9 mouse cellular contexts compared by ENCODE assay signal in the genomic region with DNA sequence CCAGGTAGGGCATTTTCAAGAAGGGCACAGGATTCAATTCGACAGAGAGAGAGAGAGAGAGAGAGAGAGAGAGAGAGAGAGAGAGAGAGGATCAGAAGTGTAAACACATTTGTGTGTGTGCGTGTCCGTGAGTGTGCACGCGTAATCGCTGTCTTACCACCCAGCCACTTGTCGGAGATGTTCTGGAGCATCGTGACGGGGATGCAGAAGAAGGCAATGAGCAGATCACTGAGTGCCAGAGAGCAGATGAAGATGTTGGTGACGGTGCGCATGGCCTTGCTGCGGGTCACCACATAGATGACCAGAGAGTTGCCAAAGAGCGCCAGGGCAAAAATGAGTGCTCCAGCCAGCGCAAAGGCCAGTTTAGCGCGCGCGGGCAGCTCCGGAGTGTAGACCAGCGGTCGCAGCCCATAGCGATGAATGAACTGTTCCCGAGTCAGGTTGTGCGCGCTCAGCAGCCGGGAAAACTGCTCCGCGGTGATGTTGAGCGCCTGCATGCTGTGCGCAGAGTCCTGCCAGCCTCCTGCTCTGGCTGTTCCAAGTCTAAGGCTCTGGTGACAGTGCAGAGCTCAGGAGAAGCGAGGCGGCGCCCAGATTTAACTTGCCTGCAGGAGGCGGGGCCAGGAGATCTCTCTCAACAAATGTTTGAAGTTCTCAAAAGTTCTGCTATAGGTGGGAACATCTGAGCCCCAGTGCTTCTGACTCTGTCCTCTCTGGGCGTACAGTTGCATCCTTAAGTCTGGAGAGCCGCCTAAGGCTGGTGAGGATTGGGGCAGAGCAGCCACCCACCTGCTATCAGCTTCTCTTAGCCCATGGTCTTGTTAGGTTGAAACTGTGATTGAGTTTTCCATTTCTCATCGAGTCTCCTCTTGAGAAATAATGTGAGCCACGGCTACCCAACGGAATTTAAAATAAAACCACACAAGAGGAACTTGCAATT. TPM values are rescaled to one million over a fixed set of nuclear protein-coding genes. Genes with fewer than 3 reads are reported as not detected.
DNase-seq lines count a peak whose midpoint lies in the region; ATAC-seq and TF ChIP-seq lines count a peak whose summit lies in the region.
"Had no signal": no experiment of that assay in that cellular context is flagged by ENCODE, and none has a peak within 500 bp of the region (broad histone marks: within the 10 kb centered on the region; RNA-seq: fewer than 3 reads in every experiment).

Gene Qrfpr (minus strand): TSS at position 571 of the 940 bp plus-strand sequence.

- no peak for TF ChIP-seq POLR2A in cerebellum, adult 2 months (IDR thresholded peaks at IDR 0.05; ENCODE audit: borderline replicate concordance, insufficient read depth, low read length)

- WGBS in heart, postnatal 0 days = 11% methylated on average over 39 of the region's 39 CpGs
- 7% methylated on average over 39 of the region's 39 CpGs for WGBS in forebrain, postnatal 0 days
- WGBS in midbrain, embryonic 10.5 days = 8% methylated on average over 39 of the region's 39 CpGs
- 8% methylated on average over 39 of the region's 39 CpGs for WGBS in cerebellum, adult 2 months

- H3K27ac ChIP-seq in heart, postnatal 0 days (ENCODE audit: low read depth) = no peak within 1 kb of the TSS
- H3K27ac ChIP-seq in forebrain, postnatal 0 days (ENCODE audit: low read depth, low read length) = no peak within 1 kb of the TSS
- no peak within 1 kb of the TSS for H3K27ac ChIP-seq in midbrain, embryonic 10.5 days (replicated peaks)
- H3K27ac ChIP-seq in cerebellum, adult 2 months (ENCODE audit: insufficient read depth, low read length) = no peak within 1 kb of the TSS

- H3K36me3 ChIP-seq in heart, postnatal 0 days (replicated peaks; ENCODE audit: control insufficient read depth, insufficient read depth, low read length) = no peaks in the 10 kb centered on the region
- no peaks in the 10 kb centered on the region for H3K36me3 ChIP-seq in forebrain, postnatal 0 days (ENCODE audit: insufficient read depth)
- no peaks in the 10 kb centered on the region for H3K36me3 ChIP-seq in midbrain, embryonic 10.5 days

- no peaks in the 10 kb centered on the region for H3K4me1 ChIP-seq in heart, postnatal 0 days (ENCODE audit: control insufficient read depth, insufficient read depth)
- H3K4me1 ChIP-seq in forebrain, postnatal 0 days (ENCODE audit: insufficient read depth) = no peaks in the 10 kb centered on the region
- H3K4me1 ChIP-seq in midbrain, embryonic 10.5 days = peaks cover 9% of the 10 kb centered on the region
- H3K4me1 ChIP-seq in cerebellum, adult 2 months (ENCODE audit: control insufficient read depth, insufficient read depth, low read length) = no peaks in the 10 kb centered on the region

- peak within 1 kb of the TSS; percentile 30 for H3K4me3 ChIP-seq in heart, postnatal 0 days (ENCODE audit: low read depth, low read length)
- peak within 1 kb of the TSS; percentile 35 for H3K4me3 ChIP-seq in forebrain, postnatal 0 days (ENCODE audit: low read depth, low read length)
- H3K4me3 ChIP-seq in midbrain, embryonic 10.5 days = peak within 1 kb of the TSS; percentile 53
- no peak within 1 kb of the TSS for H3K4me3 ChIP-seq in cerebellum, adult 2 months (replicated peaks; ENCODE audit: insufficient read depth, low read depth, low read length)

- no peak for TF ChIP-seq EP300 in heart, postnatal 0 days (IDR thresholded peaks at IDR 0.05; ENCODE audit: low read depth)

- DNase-seq in heart, postnatal 0 days (ENCODE audit: low spot score) = no peak
- DNase-seq in heart, adult 9 months (ENCODE audit: low spot score in 2 of 2) = no peak
- DNase-seq in adrenal gland, postnatal 36 days = peak; percentile 5 to 7
- DNase-seq in forebrain, postnatal 0 days = peak; percentile 33
- peak; percentile 44 for DNase-seq in midbrain, embryonic 10.5 days (ENCODE audit: low spot score)
- DNase-seq in yolk sac, embryonic 10.5 days (ENCODE audit: low spot score) = peak; percentile 15
- no peak for DNase-seq in cerebellum, adult 2 months
- DNase-seq in natural killer cell, adult 2 months (ENCODE audit: low spot score in 2 of 2) = no peak

- peak within 1 kb of the TSS; percentile 55 for H3K4me2 ChIP-seq in heart, postnatal 0 days (ENCODE audit: low read depth, low read length)
- peak within 1 kb of the TSS; percentile 69 for H3K4me2 ChIP-seq in forebrain, postnatal 0 days (ENCODE audit: low read depth)

- no peaks in the 10 kb centered on the region for H3K9me3 ChIP-seq in heart, postnatal 0 days (replicated peaks; ENCODE audit: control insufficient read depth, low read length)
- no peaks in the 10 kb centered on the region for H3K9me3 ChIP-seq in forebrain, postnatal 0 days (ENCODE audit: low read length)
- no peaks in the 10 kb centered on the region for H3K9me3 ChIP-seq in midbrain, embryonic 10.5 days (replicated peaks)

- no peak for TF ChIP-seq CTCF in heart, postnatal 0 days (IDR thresholded peaks at IDR 0.05; ENCODE audit: low read depth)
- no peak for TF ChIP-seq CTCF in forebrain, postnatal 0 days (IDR thresholded peaks at IDR 0.05; ENCODE audit: low read depth)
- no peak for TF ChIP-seq CTCF in cerebellum, adult 2 months (IDR thresholded peaks at IDR 0.05; ENCODE audit: borderline replicate concordance, insufficient read depth, low read depth, low read length)

- H3K9ac ChIP-seq in heart, postnatal 0 days (replicated peaks; ENCODE audit: low read depth, low read length) = no peak within 1 kb of the TSS
- peak within 1 kb of the TSS; percentile 15; the same call in 1 of the 2 replicates for H3K9ac ChIP-seq in forebrain, postnatal 0 days

- H3K27me3 ChIP-seq in heart, postnatal 0 days (ENCODE audit: control insufficient read depth, insufficient read depth, low read length) = peaks cover 26% of the 10 kb centered on the region
- H3K27me3 ChIP-seq in forebrain, postnatal 0 days (ENCODE audit: insufficient read depth, low read length) = no peaks in the 10 kb centered on the region; the same call in 1 of the 2 replicates
- H3K27me3 ChIP-seq in midbrain, embryonic 10.5 days (ENCODE audit: low read depth, poor library complexity, severe bottlenecking) = peaks cover 35% of the 10 kb centered on the region
- H3K27me3 ChIP-seq in cerebellum, adult 2 months (ENCODE audit: control insufficient read depth, insufficient read depth, low read length) = no peaks in the 10 kb centered on the region

- ATAC-seq in heart, postnatal 0 days (ENCODE audit: insufficient read depth, low read depth) = no peak
- peak; percentile 82 for ATAC-seq in forebrain, postnatal 0 days
- ATAC-seq: Patski had no signal

RNA-seq across cellular contexts. Expression of gene Qrfpr, which starts in this region (rescaled TPM):
- not detected in 2 replicates for total RNA-seq in heart, postnatal 0 days (2014; rRNA removed; ENCODE audit: low replicate concordance)
- 0.25 and 0.30 TPM in 2 replicates for polyA plus RNA-seq in heart, postnatal 0 days (2015; fragmentation: Nextera tagmentation; extraction: Ambion mirVana)
- not detected for total RNA-seq in adrenal gland, postnatal 36 days (2021)
- total RNA-seq in forebrain, postnatal 0 days (2014; rRNA removed) = 0.23 and 0.38 TPM in 2 replicates
- polyA plus RNA-seq in forebrain, postnatal 0 days (2015; fragmentation: Nextera tagmentation; extraction: Ambion mirVana) = 1.7 and 2.7 TPM in 2 replicates
- polyA plus RNA-seq in midbrain, embryonic 10.5 days (2016; fragmentation: Nextera tagmentation; extraction: Ambion mirVana) = 0.11 TPM in 1 of 2 replicates, not detected in the other
- 0.32 and 0.36 TPM in 2 replicates for polyA plus RNA-seq in cerebellum, adult 2 months (2012; rRNA removed)
- polyA plus RNA-seq: Patski had no signal

Comparison
In these comparisons a context has a peak if more than half of its experiments do, and no peak if none do; other contexts are left out.
1. Peak in DNase-seq in adrenal gland, postnatal 36 days; RNA of the gene not detected or under 1 TPM.
2. Peak in DNase-seq and H3K4me3 ChIP-seq in midbrain, embryonic 10.5 days; RNA of the gene not detected or under 1 TPM.
3. DNase-seq: peak in forebrain, postnatal 0 days (single experiment) and yolk sac, embryonic 10.5 days (single experiment); none in heart, postnatal 0 days (single experiment), heart, adult 9 months (0 of 2), cerebellum, adult 2 months (0 of 2) and natural killer cell, adult 2 months (0 of 2).